15 mouse cellular contexts compared by ENCODE assay signal in genomic region chr19:17159676-17160075, GRCm38 (mm10).
A peak's percentile ranks its signal among the peaks of the same experiment; 100 is the strongest.
DNase-seq lines count a peak whose midpoint lies in the region; ATAC-seq and TF ChIP-seq lines count a peak whose summit lies in the region.
"Had no signal": no experiment of that assay in that cellular context is flagged by ENCODE, and none has a peak within 500 bp of the region (broad histone marks: within the 10 kb centered on the region; RNA-seq: fewer than 3 reads in every experiment).

No protein-coding gene starts in this region.

- WGBS in hindbrain, postnatal 0 days = 40% methylated on average over 2 of the region's 2 CpGs
- WGBS in hindbrain, embryonic 11.5 days = 93% methylated on average over 2 of the region's 2 CpGs
- 7% methylated on average over 2 of the region's 2 CpGs for WGBS in cerebellum, adult 2 months

- no peak overlapping the region for H3K9ac ChIP-seq in hindbrain, postnatal 0 days (replicated peaks; ENCODE audit: low read length)
- H3K9ac ChIP-seq in hindbrain, embryonic 11.5 days (ENCODE audit: low read depth, low read length) = no peak overlapping the region
- H3K9ac ChIP-seq: forebrain, embryonic 13.5 days; limb, embryonic 12.5 days; lung, embryonic 15.5 days had no signal

- H3K9me3 ChIP-seq in hindbrain, postnatal 0 days (ENCODE audit: low read length) = no peaks in the 10 kb centered on the region
- H3K9me3 ChIP-seq in hindbrain, embryonic 11.5 days (ENCODE audit: control insufficient read depth, low read length) = no peaks in the 10 kb centered on the region
- H3K9me3 ChIP-seq: forebrain, embryonic 13.5 days; limb, embryonic 12.5 days; lung, embryonic 15.5 days had no signal

- no peak overlapping the region for H3K4me2 ChIP-seq in hindbrain, postnatal 0 days (ENCODE audit: low read depth, low read length)
- no peak overlapping the region for H3K4me2 ChIP-seq in hindbrain, embryonic 11.5 days (replicated peaks; ENCODE audit: low read depth, low read length)
- H3K4me2 ChIP-seq: forebrain, embryonic 13.5 days; limb, embryonic 12.5 days; lung, embryonic 15.5 days had no signal

- TF ChIP-seq POLR2A in cerebellum, adult 2 months (IDR thresholded peaks at IDR 0.05; ENCODE audit: borderline replicate concordance, insufficient read depth, low read length) = no peak

- TF ChIP-seq CTCF in hindbrain, postnatal 0 days (IDR thresholded peaks at IDR 0.05; ENCODE audit: low read depth) = no peak
- TF ChIP-seq CTCF in cerebellum, adult 2 months (IDR thresholded peaks at IDR 0.05; ENCODE audit: borderline replicate concordance, insufficient read depth, low read depth, low read length) = no peak

- DNase-seq in hindbrain, postnatal 0 days (ENCODE audit: low spot score) = peak; percentile 54
- no peak for DNase-seq in hindbrain, embryonic 11.5 days (ENCODE audit: low spot score)
- peak; percentile 58 for DNase-seq in retina, postnatal 1 day
- DNase-seq in retina, embryonic 14.5 days (ENCODE audit: low spot score) = no peak
- DNase-seq in cerebellum, adult 2 months = peak; percentile 78 to 92
- no peak for DNase-seq in c-Kit-positive CD71-positive TER-119-positive erythroid progenitor cells, embryonic 14.5 days (ENCODE audit: low spot score)
- DNase-seq in kidney, adult 8-10 months = no peak
- DNase-seq: gastrocnemius, postnatal 10 days; kidney, adult 11 months; layer of hippocampus, adult 9-11 months; thymus, postnatal 4 days had no signal

- peak overlapping the region; percentile 26 for H3K27ac ChIP-seq in hindbrain, postnatal 0 days
- no peak overlapping the region for H3K27ac ChIP-seq in hindbrain, embryonic 11.5 days (ENCODE audit: low read depth, low read length)
- peak overlapping the region; percentile 98 for H3K27ac ChIP-seq in cerebellum, adult 2 months (ENCODE audit: insufficient read depth, low read length)
- H3K27ac ChIP-seq: forebrain, embryonic 13.5 days; limb, embryonic 12.5 days; lung, embryonic 15.5 days; stomach, postnatal 0 days had no signal

- H3K4me3 ChIP-seq in hindbrain, postnatal 0 days (ENCODE audit: low read length) = no peak overlapping the region
- no peak overlapping the region for H3K4me3 ChIP-seq in hindbrain, embryonic 11.5 days (ENCODE audit: low read depth, low read length)
- no peak overlapping the region for H3K4me3 ChIP-seq in cerebellum, adult 2 months (replicated peaks; ENCODE audit: insufficient read depth, low read depth, low read length)
- H3K4me3 ChIP-seq: forebrain, embryonic 13.5 days; limb, embryonic 12.5 days; lung, embryonic 15.5 days had no signal

- H3K27me3 ChIP-seq in hindbrain, postnatal 0 days (ENCODE audit: insufficient read depth, low read length) = no peaks in the 10 kb centered on the region
- no peaks in the 10 kb centered on the region for H3K27me3 ChIP-seq in hindbrain, embryonic 11.5 days (ENCODE audit: control insufficient read depth, insufficient read depth, low read length)
- H3K27me3 ChIP-seq in cerebellum, adult 2 months (ENCODE audit: control insufficient read depth, insufficient read depth, low read length) = no peaks in the 10 kb centered on the region
- H3K27me3 ChIP-seq: forebrain, embryonic 13.5 days; limb, embryonic 12.5 days; lung, embryonic 15.5 days had no signal

- H3K36me3 ChIP-seq in hindbrain, postnatal 0 days (ENCODE audit: insufficient read depth, low read length) = no peaks in the 10 kb centered on the region
- no peaks in the 10 kb centered on the region for H3K36me3 ChIP-seq in hindbrain, embryonic 11.5 days (ENCODE audit: control insufficient read depth, insufficient read depth, low read length)
- H3K36me3 ChIP-seq: limb, embryonic 12.5 days; lung, embryonic 15.5 days had no signal

- no peaks in the 10 kb centered on the region for H3K4me1 ChIP-seq in hindbrain, postnatal 0 days (ENCODE audit: insufficient read depth, low read length)
- H3K4me1 ChIP-seq in hindbrain, embryonic 11.5 days (replicated peaks; ENCODE audit: control insufficient read depth, insufficient read depth, low read length) = no peaks in the 10 kb centered on the region
- H3K4me1 ChIP-seq in cerebellum, adult 2 months (ENCODE audit: control insufficient read depth, insufficient read depth, low read length) = peaks cover 31% of the 10 kb centered on the region
- H3K4me1 ChIP-seq: forebrain, embryonic 13.5 days had no signal

- peak; percentile 36; the same call in 1 of the 2 replicates for ATAC-seq in hindbrain, postnatal 0 days
- ATAC-seq in hindbrain, embryonic 11.5 days (ENCODE audit: low FRiP score) = no peak
- ATAC-seq: forebrain, embryonic 13.5 days had no signal

Comparison
In these comparisons a context has a peak if more than half of its experiments do, and no peak if none do; other contexts are left out.
1. DNase-seq: peak in hindbrain, postnatal 0 days (single experiment), retina, postnatal 1 day (single experiment) and cerebellum, adult 2 months (2 of 2); none in hindbrain, embryonic 11.5 days (single experiment), retina, embryonic 14.5 days (single experiment), c-Kit-positive CD71-positive TER-119-positive erythroid progenitor cells, embryonic 14.5 days (single experiment) and kidney, adult 8-10 months (0 of 2).